Mouse (Mus musculus): ENCODE measurements at regions not wholly inside any gene's neighbourhood (a gene's known extent, or its start where the extent isn't known, plus 50 kb on each side); places are given as distances from the start of the nearest gene placed in this dataset.

DNA sequence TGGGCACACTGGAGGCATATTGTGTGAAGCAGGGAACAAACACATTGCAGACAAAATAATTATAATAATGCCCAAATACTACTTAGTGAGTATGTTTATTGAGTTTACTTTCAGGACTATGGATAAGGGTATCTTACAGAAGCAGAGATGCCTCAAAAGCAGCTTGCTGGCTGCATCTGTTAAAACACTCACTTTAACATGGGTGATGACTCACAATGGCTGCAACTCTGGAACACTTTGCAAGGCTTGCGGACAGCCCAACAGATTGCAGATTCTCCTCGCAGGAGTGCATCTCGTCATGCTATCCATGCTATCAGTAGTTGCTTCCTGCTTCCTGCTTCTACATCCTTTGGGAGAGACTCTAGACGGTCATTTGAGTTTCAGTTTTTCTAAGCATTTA lies 373.2 kb upstream of the Arpp21 start:
- DNase-seq (ENCODE audit: low spot score in 2 of 2): peak; percentile 42 to 43

DNA sequence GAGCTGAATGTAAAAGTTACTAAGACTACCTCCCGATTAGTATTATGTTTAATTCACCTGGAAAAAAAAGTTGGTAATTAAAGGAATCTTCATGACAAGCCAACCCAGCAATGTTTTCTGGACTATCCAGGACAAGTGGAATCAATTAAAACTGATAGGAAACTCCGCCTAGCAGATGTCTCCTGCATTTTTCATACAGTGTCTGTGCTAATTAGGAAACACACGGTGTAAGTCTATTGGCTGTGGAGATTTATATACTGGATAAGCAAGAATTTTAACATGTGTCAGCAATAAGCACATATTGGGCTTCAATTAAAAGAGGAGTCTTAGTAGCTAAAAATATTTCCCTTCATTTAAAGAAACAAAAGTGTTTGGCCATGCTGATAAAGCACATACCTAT lies 371.5 kb upstream of the Arpp21 start:
- DNase-seq (ENCODE audit: low spot score in 2 of 2): no peak

DNA sequence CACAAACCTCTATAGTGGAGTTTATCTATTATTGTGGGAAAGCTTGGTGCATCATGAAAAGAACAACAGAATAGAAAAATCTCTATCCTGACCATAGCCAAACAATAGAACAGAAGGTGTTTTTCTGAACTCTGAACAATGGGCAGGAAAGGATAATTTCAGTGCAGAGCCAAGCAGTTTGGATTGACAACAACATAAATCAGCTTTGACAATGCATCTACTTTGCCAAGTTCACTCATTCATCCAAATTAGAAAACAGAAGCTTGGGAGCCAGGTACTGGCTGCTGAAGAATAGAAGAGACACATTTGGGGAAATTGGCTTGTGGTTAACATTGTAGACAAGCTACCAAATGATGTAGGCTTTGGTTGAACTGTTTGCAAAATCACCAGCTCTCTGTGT lies 360.0 kb upstream of the Arpp21 start:
- no peak for DNase-seq (ENCODE audit: low spot score in 2 of 2)

DNA sequence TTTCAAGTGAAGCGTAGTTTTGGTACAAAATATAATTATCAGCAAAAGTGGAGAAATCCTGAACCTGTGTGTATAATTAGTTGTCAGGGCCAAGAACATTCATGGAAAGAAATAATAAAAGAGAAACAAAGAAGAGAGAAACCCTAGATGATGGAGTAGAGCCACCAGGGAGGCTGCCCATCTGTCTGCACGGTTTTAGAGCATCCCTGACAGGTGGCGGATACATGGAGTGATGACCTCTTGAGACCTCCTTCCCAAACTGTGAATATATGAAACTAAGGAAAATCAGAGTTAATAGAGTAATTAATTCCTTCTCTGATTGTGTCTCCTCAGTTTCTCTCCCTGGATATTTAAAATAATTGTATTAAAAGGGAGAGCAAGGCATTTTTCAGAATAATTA lies 354.5 kb upstream of the Arpp21 start:
- DNase-seq (ENCODE audit: low spot score in 2 of 2): no peak

DNA sequence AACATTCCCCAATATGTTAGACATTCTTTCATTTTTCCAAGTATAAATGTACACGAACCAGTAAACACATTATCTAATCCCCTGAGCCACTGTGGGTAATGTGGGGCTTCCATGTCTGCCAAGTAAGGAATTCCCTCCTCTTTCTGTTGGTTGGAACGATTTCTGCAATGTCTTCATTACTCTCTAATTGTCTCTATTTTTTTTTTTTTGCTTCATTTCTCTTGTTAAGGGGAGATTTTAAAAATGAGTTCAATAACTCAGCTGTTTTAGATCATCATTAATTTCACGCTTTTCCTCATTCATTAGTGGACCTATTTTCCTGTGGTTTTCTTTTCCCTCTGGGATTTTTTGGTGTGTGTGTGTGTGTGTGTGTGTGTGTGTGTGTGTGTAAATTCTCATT lies 337.6 kb upstream of the Arpp21 start:
- no peak for DNase-seq (ENCODE audit: low spot score in 2 of 2)

DNA sequence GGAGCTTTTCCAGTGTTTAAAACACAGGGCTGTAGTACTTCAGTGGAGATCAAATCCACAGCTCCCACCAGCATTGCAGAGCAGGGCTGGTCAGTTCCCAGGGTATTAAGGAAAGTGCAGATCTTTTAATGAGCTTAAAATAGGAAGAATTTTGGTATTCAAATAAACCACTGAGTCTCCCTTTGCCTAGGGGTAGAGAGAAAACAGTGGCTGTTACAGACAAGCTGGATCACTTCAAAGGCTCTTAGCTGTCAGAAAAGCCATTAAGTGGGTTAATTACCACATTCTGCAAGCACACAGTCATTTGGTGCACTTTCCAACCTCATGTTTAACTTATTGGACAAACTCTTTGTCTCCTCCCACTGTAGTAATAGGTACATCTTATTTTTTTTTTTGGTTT lies 325.6 kb upstream of the Arpp21 start:
- DNase-seq (ENCODE audit: low spot score in 2 of 2): no peak

DNA sequence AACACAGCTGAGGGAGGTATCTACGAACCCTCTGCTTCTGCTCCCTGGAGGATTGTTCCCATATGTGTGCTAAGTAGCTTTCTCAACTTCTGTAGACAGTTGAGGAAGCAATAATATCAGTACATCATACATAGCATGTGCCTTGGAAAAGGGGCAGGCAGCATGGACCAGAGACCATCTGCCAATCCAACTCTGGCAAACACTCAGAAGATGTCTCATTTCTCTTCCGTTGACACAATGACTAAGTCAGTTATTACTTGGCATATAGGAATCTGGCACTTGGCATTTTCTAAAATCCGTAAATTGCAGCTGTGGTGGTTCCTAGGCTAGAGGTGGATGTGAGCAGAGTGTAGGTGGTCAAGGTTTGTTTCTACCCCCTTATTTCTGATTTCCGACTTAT lies 324.5 kb upstream of the Arpp21 start:
- no peak for DNase-seq (ENCODE audit: low spot score in 2 of 2)

DNA sequence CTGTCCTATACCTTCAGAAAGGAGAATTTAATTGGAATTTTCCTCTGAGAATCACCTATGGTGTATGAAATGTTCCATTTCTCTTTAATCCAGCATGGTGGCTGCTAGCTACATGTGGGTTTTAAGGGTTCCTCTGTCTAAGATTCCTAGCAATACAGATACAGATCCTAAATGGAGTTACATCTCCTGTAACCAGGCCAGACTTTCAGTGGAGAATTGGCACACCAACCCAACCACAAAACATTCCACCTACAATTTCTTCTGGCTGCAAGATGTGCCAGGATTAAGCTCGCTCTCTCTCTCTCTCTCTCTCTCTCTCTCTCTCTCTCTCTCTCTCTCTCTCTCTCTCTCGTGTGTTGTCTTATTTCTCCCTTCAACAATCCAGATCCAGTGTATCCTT lies 302.2 kb upstream of the Arpp21 start:
- DNase-seq (ENCODE audit: low spot score in 2 of 2): no peak

DNA sequence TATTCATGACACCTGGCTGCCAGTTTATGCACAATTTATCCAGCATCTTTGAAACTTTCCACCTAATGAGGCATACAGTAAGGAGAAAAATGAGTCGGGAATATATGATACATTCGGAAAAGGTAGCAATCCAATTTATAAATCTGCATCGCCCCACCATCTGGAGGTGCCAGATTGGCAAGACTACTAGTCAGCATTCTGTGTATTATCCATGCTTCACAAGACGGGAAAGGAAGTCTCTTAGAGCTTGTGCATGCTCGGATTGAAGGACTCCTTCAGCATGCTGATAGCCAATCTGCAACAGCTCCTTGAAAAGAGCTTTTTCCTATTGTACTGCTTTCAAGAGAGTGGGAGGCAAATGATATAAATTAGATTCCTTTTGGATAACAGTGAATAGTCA lies 289.6 kb upstream of the Arpp21 start:
- DNase-seq (ENCODE audit: low spot score in 2 of 2): peak; percentile 16 to 19

DNA sequence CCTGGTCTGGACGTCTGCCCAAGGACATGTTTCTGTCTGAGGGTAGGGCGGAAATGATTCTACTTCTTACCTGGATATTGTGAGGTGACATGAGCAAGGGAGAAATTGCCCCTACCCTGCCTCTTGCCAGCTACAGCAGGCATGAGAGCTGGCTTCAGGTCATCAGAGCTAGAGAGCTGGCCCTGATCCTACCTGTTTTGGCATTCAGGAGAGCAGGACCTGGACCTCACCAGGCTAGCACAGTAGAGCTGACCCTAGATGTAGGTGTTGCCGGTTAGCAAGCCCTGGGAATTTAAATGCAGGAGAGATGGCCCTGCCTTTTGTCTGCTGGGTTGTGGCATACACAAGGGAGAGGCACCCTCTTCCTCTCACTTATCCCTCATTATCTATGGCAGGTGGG lies 287.5 kb upstream of the Arpp21 start:
- DNase-seq (ENCODE audit: low spot score in 2 of 2): no peak

DNA sequence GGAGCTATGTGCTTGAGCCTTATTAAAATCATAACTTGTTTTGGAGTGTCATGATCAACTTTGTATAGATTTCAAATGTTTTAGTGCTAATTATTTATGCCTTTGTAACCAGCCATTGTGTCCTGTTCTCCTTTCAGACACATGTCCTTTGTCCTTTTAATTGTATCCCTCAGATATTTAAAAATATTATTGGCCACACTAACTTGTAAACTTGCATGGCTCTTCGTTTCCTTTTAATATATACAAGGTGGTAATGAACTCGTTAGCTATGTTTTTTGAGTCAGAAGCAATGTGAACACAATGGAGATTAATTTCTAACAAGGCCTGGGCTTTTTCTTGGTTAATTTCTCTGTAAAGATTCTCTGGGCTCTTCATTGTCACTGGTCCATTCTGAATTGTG lies 275.0 kb upstream of the Arpp21 start:
- DNase-seq (ENCODE audit: low spot score in 2 of 2): no peak

DNA sequence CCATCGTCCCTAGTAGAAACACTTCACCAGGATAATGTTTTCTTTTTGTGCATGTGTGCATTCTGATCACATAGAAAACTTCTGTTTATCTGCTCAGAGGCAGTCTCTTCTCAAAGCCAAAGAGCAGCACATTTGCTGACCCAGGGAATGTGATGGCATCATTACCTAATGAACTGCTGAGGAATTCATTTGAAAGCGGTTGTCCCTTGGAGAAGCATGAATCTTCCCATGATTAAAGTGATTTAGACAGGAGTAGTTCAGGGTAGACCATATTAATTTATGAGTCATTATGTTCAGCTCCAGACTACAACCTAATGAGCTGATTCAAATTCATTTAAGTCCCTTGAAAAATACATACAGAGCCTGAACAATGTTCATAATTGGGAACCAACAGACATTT lies 271.1 kb upstream of the Arpp21 start:
- no peak for DNase-seq (ENCODE audit: low spot score in 2 of 2)

DNA sequence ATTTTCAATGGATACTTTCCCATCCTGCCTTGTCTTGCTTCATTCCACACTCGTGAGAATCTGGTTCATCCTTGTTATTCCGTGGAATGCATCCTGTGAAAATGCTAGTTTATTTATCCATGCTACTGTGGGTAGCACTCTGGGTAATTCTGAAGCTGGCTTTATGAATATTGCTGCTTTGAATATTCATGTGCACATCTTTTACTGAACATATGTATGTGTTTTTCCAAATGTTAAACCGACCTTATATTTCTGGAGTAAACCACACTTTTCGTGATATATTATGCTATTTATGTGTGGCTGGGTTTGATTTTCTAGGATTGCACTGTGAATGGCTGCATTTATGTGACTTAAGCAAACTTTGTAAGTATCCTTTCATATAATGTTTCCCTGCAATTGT lies 262.9 kb upstream of the Arpp21 start:
- DNase-seq (ENCODE audit: low spot score in 2 of 2): no peak

DNA sequence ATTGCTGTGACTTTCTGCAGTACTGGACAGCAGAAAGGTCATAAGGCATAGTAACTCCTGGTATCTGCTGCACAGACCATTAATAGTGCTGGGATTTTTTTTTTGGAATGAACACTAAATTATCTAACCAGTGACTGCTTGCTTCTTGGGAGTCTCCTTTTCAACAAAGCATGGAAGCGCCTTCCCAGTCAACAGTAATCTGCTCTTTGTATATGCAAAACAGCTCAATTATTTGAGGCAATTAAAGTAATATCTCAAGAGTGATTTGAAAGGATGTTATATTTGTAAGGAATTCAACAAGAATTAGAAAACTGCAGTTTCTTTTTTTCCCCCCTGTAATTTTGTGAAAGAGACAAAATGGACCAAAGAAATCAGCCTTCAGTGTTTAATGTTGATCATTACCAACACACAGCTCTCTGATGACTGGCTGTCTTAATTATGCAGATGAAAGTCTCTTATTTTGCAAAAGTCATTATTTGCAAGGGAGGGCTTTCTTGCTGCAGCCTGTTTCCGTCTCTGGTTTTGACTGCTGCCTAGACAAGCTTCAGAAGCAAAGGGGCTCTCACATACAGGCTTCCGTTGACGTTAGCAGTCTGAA lies 260.3 kb upstream of the Arpp21 start:
- no peak for DNase-seq (ENCODE audit: low spot score in 2 of 2)

DNA sequence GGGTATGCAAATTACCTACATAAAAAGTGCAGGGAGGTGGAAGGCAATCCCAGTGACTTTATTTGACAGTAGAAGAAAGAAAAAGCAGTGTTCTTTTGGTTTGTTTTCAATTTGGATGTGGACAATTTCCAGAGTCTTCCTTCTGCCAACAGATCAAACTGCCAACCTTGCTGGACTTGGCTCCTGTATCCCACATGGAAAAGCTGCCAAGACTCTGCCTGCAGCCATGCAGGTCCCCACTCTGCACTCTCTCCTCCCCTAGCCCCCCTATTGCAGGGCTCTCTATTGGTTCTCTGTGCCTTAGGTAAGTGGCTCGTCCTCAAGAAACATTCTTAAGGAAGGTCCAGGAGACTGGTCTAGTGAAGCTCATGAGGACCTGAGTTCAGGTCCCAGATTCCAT lies 255.2 kb upstream of the Arpp21 start:
- DNase-seq (ENCODE audit: low spot score in 2 of 2): no peak

DNA sequence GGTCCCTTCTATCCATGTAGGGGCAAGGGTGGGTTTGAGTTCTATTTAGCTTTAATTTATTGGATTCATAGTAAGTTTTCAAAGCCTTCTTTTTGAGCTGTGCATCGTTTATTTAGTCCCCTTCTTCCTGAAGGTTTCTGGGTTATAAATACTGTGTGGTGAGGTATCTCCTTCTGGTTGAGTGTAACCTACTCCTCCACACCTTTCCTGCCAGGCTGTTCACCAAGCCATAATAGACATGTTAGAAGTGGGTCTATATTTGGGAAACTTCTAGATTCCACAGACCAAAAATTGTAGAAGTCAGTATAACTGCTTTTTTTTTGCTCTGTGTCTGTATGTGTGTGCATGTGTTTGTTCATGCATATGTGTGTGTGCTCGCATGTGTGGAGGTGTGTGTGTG lies 240.9 kb upstream of the Arpp21 start:
- peak; percentile 21 to 42 for DNase-seq (ENCODE audit: low spot score in 2 of 2)

DNA sequence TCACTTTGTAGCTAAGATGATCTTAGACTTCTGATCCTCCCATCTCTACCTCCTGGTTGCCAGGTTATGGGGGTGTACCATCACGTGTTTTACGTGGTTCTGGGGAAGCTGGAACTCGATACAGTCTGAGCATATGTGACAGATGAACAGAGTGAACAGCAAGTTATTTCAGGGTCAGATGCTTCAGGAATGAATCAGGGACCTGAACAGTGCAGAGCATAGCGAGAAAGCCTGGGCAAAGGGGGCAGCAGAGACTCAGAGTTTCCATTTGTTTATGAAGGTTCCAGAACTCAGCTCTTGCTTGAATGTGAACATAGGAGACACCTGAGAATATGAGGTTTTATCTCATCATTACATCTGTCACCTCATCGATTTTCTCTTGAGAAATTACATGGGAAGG lies 221.9 kb upstream of the Arpp21 start:
- DNase-seq (ENCODE audit: low spot score in 2 of 2): no peak

DNA sequence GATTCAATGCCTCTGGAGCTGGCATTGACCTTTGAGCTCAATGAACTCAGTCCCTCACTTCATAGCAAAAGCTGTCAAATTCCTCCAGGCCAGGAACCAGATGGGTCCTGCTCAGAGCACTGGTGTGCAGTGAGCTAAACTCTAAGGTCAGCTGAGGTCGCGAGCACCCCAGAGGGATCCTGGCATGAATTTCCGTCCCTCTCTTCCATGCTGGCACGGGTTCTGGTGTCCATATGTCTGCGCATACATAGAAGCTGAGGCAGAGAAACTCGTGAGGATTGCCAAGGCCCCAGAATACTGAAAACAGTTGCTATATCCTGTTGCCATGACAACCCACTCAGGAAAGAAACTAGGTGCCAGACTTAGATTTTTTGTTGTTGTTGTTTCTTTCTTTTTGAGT lies 219.0 kb upstream of the Arpp21 start:
- DNase-seq (ENCODE audit: low spot score in 2 of 2): peak; percentile 79 to 82

DNA sequence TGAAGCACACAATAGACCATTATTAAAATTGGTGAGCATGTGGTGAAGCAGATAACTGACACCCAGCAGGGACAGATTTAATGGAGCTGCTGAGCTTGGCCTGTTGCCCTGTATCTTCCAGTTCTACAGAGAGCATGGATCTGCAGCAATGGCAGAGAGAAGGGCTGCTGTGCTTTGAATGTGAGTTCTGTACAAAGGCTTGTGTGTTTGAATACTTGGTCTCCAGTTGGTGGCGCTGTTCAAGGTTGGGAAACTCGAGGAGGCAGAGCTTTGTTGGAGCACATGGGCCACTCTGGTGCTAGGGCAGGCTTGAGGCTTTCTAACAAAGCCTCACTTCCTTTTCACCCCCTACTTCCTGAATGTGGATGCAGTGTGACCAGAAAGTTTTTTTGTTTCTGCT lies 211.8 kb upstream of the Arpp21 start:
- no peak for DNase-seq (ENCODE audit: low spot score in 2 of 2)

DNA sequence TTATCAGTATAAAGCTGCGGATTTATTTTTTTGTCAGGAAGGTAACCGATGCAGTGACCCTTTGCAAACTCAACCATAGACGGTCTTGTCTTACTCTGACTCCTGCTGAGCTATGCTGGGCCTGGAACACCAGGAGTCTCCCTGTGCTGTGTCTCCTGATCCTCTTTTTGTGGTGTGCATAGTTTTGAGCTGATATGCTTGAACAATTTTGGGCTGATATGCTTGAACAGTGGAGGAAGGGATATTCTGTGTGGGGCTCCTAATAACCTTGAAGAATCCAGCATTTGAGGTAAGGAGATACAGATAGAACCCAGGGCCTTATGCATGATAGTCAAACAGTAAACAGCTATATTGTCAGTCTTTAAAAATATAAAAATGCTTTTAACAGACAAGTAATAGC lies 211.2 kb upstream of the Arpp21 start:
- no peak for DNase-seq (ENCODE audit: low spot score in 2 of 2)

DNA sequence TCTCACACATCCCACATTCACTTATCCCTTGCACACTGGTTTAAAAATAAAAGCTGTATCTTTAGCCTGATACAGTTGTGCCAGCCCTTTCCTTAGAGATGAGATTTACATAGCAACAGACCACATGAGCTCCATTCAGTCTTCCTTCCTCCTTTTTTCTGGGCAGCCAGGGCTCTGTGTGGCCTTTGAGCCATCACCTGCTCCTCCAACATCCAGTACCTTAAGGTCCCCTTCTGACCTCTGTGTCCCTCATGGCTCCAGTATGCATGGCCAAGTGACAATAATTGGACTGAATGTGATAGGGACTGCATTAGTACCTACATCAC lies 210.3 kb upstream of the Arpp21 start:
- no peak for DNase-seq (ENCODE audit: low spot score in 2 of 2)

DNA sequence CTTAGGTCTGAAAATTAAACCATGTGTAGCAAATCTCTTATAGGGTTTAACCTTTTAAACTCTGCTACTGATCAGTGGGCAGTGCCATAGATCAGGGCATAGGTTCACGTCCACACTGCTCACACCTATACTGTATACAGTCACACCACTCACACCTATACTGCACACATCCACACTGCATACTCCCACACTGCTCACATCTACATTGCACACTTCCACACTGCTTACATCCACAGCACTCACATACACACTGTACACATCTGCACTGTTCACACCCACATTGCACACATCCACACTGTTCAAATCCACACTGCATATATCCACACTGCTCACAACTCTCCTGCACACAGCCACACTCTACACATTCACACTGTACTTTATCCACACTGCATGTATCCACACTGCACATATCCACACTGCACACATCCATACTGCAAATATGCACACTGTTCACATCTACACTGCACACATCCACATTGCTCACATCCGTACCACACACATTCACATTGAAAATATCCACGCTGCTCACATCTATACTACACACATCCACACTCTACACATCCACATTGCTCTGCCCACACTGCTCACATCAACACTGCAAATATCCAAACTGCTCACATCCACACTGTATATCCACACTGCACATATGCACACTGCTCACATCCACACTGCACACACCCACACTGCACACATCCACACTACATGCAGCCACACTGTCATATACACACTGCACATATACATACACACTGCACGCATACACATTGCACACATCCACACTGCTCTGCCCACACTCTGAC lies 209.7 kb upstream of the Arpp21 start:
- no peak for DNase-seq (ENCODE audit: low spot score in 2 of 2)

DNA sequence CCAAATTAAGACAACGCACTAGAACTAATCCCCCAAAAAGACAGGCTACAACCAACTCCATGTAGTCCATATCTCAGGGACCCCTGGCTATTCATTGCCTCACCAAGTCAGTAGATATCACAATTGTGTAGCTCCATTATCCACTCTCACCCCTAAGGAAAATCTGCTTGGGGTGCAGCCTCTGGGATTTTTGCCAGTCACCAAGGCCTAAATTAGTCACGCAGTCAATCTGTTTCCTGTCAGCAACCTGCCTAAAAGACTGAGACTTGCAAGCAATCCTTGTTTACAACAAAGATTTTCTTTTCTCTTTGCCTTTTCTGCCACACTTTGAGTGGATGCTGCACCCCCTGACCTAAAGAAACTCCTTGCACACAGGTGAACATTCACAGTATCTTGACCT lies 208.5 kb upstream of the Arpp21 start:
- peak; percentile 37 to 42 for DNase-seq (ENCODE audit: low spot score in 2 of 2)

DNA sequence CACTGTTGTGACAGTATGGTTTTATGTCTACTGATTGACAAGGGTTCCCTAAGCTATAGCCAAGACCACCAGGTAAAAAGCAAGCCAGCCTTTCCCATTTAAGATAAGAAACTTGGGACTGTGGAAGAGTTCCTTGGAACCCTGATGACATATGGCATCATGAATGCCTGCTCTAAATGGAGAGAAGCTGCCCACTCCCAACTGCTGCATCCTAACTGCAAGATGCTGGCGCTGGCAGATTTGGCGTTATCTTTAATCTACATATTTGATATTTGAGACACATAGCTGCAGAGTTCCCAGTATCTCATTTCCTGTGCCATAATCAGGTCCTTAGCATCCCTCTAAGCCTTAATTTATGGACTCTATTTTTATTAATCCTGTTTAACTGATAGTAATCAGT lies 200.4 kb upstream of the Arpp21 start:
- peak; percentile 37 to 59 for DNase-seq (ENCODE audit: low spot score in 2 of 2)
